Mouse (Mus musculus) liver, embryonic 13.5 days (tissue): Measurements from ENCODE around the gene Camta1. TPM values are rescaled to one million over a fixed set of nuclear protein-coding genes. Genes with fewer than 3 reads are reported as not detected.

ENCODE experiments used
- ATAC-seq: fragments of 200-750 bp; cut with Nextera tagmentation; 2 replicates; pipeline ENCODE4 v1.8.0; 2017; ENCODE audit warnings: low read depth, mild to moderate bottlenecking, moderate number of reproducible peaks, moderate library complexity
- DNase-seq: peaks from one replicate; pipeline ENCODE4 v3.0.0; 2022
- H3K27ac ChIP-seq: fragments of 300-500 bp; sonication (generic); 2 replicates; pipeline ENCODE4 v1.5.1; 2015; ENCODE audit warnings: moderate library complexity, mild to moderate bottlenecking, inconsistent platforms
- H3K27me3 ChIP-seq: fragments of 300-500 bp; sonication (generic); 2 replicates; pipeline ENCODE4 v1.6.1; 2015; ENCODE audit warnings: mild to moderate bottlenecking, inconsistent platforms
- H3K36me3 ChIP-seq: fragments of 300-500 bp; sonication (generic); 2 replicates; pipeline ENCODE4 v1.6.1; 2015; ENCODE audit warnings: mild to moderate bottlenecking, inconsistent platforms
- H3K4me1 ChIP-seq: fragments of 300-500 bp; sonication (generic); replicated peaks from 2 replicates; pipeline ENCODE4 v1.6.1; 2015; ENCODE audit warnings: inconsistent platforms
- H3K4me2 ChIP-seq: fragments of 300-500 bp; sonication (generic); 2 replicates; pipeline ENCODE4 v1.6.1; 2015; ENCODE audit warnings: inconsistent platforms, mild to moderate bottlenecking, moderate library complexity
- H3K4me3 ChIP-seq: fragments of 300-500 bp; sonication (generic); replicated peaks from 2 replicates; pipeline ENCODE4 v1.5.1; 2015; ENCODE audit warnings: mild to moderate bottlenecking, inconsistent platforms
- H3K9ac ChIP-seq: fragments of 300-500 bp; sonication (generic); 2 replicates; pipeline ENCODE4 v1.6.1; 2015; ENCODE audit warnings: mild to moderate bottlenecking, inconsistent platforms
- H3K9me3 ChIP-seq: fragments of 300-500 bp; sonication (generic); replicated peaks from 2 replicates; pipeline ENCODE4 v1.6.1; 2016; ENCODE audit warnings: inconsistent platforms
- WGBS: fragments of 180-500 bp; shearing (Covaris S2); methylation state at CpG from one replicate; pipeline ENCODE4 v1.1.7; 2015; ENCODE audit not compliant: insufficient replicate concordance; 5-methylcytosine and 5-hydroxymethylcytosine counted together
- polyA plus RNA-seq: library from polyadenylated mRNA; unstranded; fragments of >200 nt; fragmentation: Nextera tagmentation; extraction: Ambion mirVana; gene quantifications from 2 replicates; pipeline ENCODE4 v1.2.1, GENCODE M21; 2015

Camta1 gene
- polyA plus RNA-seq, 1 experiment from 2014 or later, result 43.6 TPM

- H3K4me1 ChIP-seq, result no peaks in the 10 kb centered on the region
- DNase-seq (no peak), ATAC-seq (no peak)
- H3K27ac ChIP-seq, result no peak overlapping the region
- H3K9me3 ChIP-seq, result peaks cover 6% of the 10 kb centered on the region; the same call in 1 of the 2 replicates
- H3K27me3 ChIP-seq, result peaks cover 5% of the 10 kb centered on the region; the same call in 1 of the 2 replicates
- no peak overlapping the region for H3K4me2 ChIP-seq
- WGBS, result 68% methylated on average over 3 of the region's 3 CpGs
- H3K9ac ChIP-seq, result no peak overlapping the region
- H3K36me3 ChIP-seq, result no peaks in the 10 kb centered on the region
- no peak overlapping the region for H3K4me3 ChIP-seq
Observed at GRCm38 (mm10) chr4:151480928-151481327, 380.7 kb downstream of the Camta1 start.

- H3K9me3 ChIP-seq, result peaks cover 6% of the 10 kb centered on the region; the same call in 1 of the 2 replicates
- no peak overlapping the region for H3K9ac ChIP-seq
- ATAC-seq (no peak), DNase-seq (no peak)
- 58% methylated on average over 6 of the region's 6 CpGs for WGBS
- no peak overlapping the region for H3K27ac ChIP-seq
- no peaks in the 10 kb centered on the region for H3K27me3 ChIP-seq
- H3K36me3 ChIP-seq, result no peaks in the 10 kb centered on the region
- H3K4me2 ChIP-seq, result no peak overlapping the region
- no peaks in the 10 kb centered on the region for H3K4me1 ChIP-seq
- H3K4me3 ChIP-seq, result no peak overlapping the region
Observed at GRCm38 (mm10) chr4:151477950-151478349, 383.7 kb downstream of the Camta1 start.

- no peak for ATAC-seq
- Histone ChIP-seq H3K4me1 (no peaks in the 10 kb centered on the region), H3K9ac (no peak overlapping the region), H3K27me3 (no peaks in the 10 kb centered on the region), H3K4me2 (no peak overlapping the region), H3K27ac (no peak overlapping the region), H3K4me3 (no peak overlapping the region), H3K36me3 (no peaks in the 10 kb centered on the region), H3K9me3 (peaks cover 2% of the 10 kb centered on the region; the same call in 1 of the 2 replicates)
- no peak for DNase-seq
- WGBS, result 78% methylated on average over 16 of the region's 16 CpGs
Observed at GRCm38 (mm10) chr4:151474895-151475470, 386.7 kb downstream of the Camta1 start.

- no peak overlapping the region for H3K9ac ChIP-seq
- ATAC-seq (no peak), DNase-seq (no peak)
- H3K36me3 ChIP-seq, result no peaks in the 10 kb centered on the region
- WGBS, result 67% methylated on average over 4 of the region's 4 CpGs
- H3K4me3 ChIP-seq, result no peak overlapping the region
- H3K4me1 ChIP-seq, result no peaks in the 10 kb centered on the region
- H3K4me2 ChIP-seq, result no peak overlapping the region
- no peak overlapping the region for H3K27ac ChIP-seq
- H3K27me3 ChIP-seq, result no peaks in the 10 kb centered on the region
- H3K9me3 ChIP-seq, result no peaks in the 10 kb centered on the region
Observed at GRCm38 (mm10) chr4:151471886-151472285, 389.8 kb downstream of the Camta1 start.

- ATAC-seq (no peak), DNase-seq (no peak)
- WGBS, result 74% methylated on average over 5 of the region's 5 CpGs
- H3K4me3 ChIP-seq, result no peak overlapping the region
- H3K9me3 ChIP-seq, result no peaks in the 10 kb centered on the region
- no peaks in the 10 kb centered on the region for H3K36me3 ChIP-seq
- H3K27me3 ChIP-seq, result no peaks in the 10 kb centered on the region
- no peak overlapping the region for H3K9ac ChIP-seq
- no peak overlapping the region for H3K27ac ChIP-seq
- H3K4me1 ChIP-seq, result no peaks in the 10 kb centered on the region
- H3K4me2 ChIP-seq, result no peak overlapping the region
Observed at GRCm38 (mm10) chr4:151468381-151468780, 393.3 kb downstream of the Camta1 start.

- H3K36me3 ChIP-seq, result no peaks in the 10 kb centered on the region
- H3K4me2 ChIP-seq, result no peak overlapping the region
- WGBS, result 60% methylated on average over 11 of the region's 11 CpGs
- H3K4me1 ChIP-seq, result no peaks in the 10 kb centered on the region
- no peak for DNase-seq
- no peak for ATAC-seq
- H3K27me3 ChIP-seq, result no peaks in the 10 kb centered on the region
- H3K9me3 ChIP-seq, result no peaks in the 10 kb centered on the region
- no peak overlapping the region for H3K27ac ChIP-seq
- H3K4me3 ChIP-seq, result no peak overlapping the region
- H3K9ac ChIP-seq, result no peak overlapping the region
Observed at GRCm38 (mm10) chr4:151458686-151459085, 403.0 kb downstream of the Camta1 start.

- no peak overlapping the region for H3K27ac ChIP-seq
- H3K4me3 ChIP-seq, result no peak overlapping the region
- no peaks in the 10 kb centered on the region for H3K4me1 ChIP-seq
- no peak for DNase-seq
- no peak for ATAC-seq
- WGBS, result 60% methylated on average over 3 of the region's 3 CpGs
- no peaks in the 10 kb centered on the region for H3K36me3 ChIP-seq
- H3K9ac ChIP-seq, result no peak overlapping the region
- H3K27me3 ChIP-seq, result no peaks in the 10 kb centered on the region
- H3K9me3 ChIP-seq, result no peaks in the 10 kb centered on the region
- no peak overlapping the region for H3K4me2 ChIP-seq
Observed at GRCm38 (mm10) chr4:151454611-151455010, 407.1 kb downstream of the Camta1 start.

- 58% methylated on average over 3 of the region's 3 CpGs for WGBS
- ATAC-seq (no peak), DNase-seq (no peak)
- no peaks in the 10 kb centered on the region for H3K4me1 ChIP-seq
- no peaks in the 10 kb centered on the region for H3K36me3 ChIP-seq
- H3K27me3 ChIP-seq, result no peaks in the 10 kb centered on the region
- no peak overlapping the region for H3K4me2 ChIP-seq
- H3K9ac ChIP-seq, result no peak overlapping the region
- no peak overlapping the region for H3K4me3 ChIP-seq
- H3K9me3 ChIP-seq, result no peaks in the 10 kb centered on the region
- no peak overlapping the region for H3K27ac ChIP-seq
Observed at GRCm38 (mm10) chr4:151454065-151454464, 407.6 kb downstream of the Camta1 start.

- DNase-seq (no peak), ATAC-seq (no peak)
- Histone ChIP-seq H3K27ac (no peak overlapping the region), H3K4me2 (no peak overlapping the region), H3K27me3 (no peaks in the 10 kb centered on the region), H3K36me3 (no peaks in the 10 kb centered on the region), H3K9me3 (no peaks in the 10 kb centered on the region), H3K9ac (no peak overlapping the region), H3K4me1 (no peaks in the 10 kb centered on the region), H3K4me3 (no peak overlapping the region)
- WGBS, result 52% methylated on average over 6 of the region's 6 CpGs
Observed at GRCm38 (mm10) chr4:151451885-151452284, 409.8 kb downstream of the Camta1 start.

- WGBS, result 41% methylated on average over 8 of the region's 8 CpGs
- ATAC-seq (no peak), DNase-seq (no peak)
Observed at GRCm38 (mm10) chr4:151449981-151450380, 411.7 kb downstream of the Camta1 start.

GRCm38 (mm10) chr4:151448341-151448740 is 413.3 kb downstream of the Camta1 start:
- Histone ChIP-seq H3K36me3 (no peaks in the 10 kb centered on the region), H3K4me3 (no peak overlapping the region), H3K4me1 (no peaks in the 10 kb centered on the region), H3K9ac (no peak overlapping the region), H3K27ac (no peak overlapping the region), H3K9me3 (no peaks in the 10 kb centered on the region), H3K4me2 (no peak overlapping the region), H3K27me3 (no peaks in the 10 kb centered on the region)
- ATAC-seq (no peak), DNase-seq (no peak)
- 75% methylated on average over 2 of the region's 2 CpGs for WGBS

More at GRCm38 (mm10) chr4:151449981-151450380, 411.7 kb downstream of the Camta1 start:
- Histone ChIP-seq H3K27me3 (no peaks in the 10 kb centered on the region), H3K9me3 (no peaks in the 10 kb centered on the region), H3K9ac (no peak overlapping the region), H3K4me2 (no peak overlapping the region), H3K36me3 (no peaks in the 10 kb centered on the region), H3K27ac (no peak overlapping the region), H3K4me3 (no peak overlapping the region), H3K4me1 (no peaks in the 10 kb centered on the region)

- H3K27me3 ChIP-seq, result no peaks in the 10 kb centered on the region
- no peak overlapping the region for H3K27ac ChIP-seq
- H3K4me1 ChIP-seq, result no peaks in the 10 kb centered on the region
- DNase-seq (no peak), ATAC-seq (no peak)
- peaks cover 6% of the 10 kb centered on the region; the same call in 1 of the 2 replicates for H3K9me3 ChIP-seq
- no peaks in the 10 kb centered on the region for H3K36me3 ChIP-seq
- WGBS, result 74% methylated on average over 4 of the region's 4 CpGs
- no peak overlapping the region for H3K4me2 ChIP-seq
- no peak overlapping the region for H3K9ac ChIP-seq
- no peak overlapping the region for H3K4me3 ChIP-seq
Observed at GRCm38 (mm10) chr4:151444665-151445064, 417.0 kb downstream of the Camta1 start.
